10 mouse cellular contexts compared by ENCODE assay signal in genomic region chr4:105914996-105915395, GRCm38 (mm10).
DNase-seq lines count a peak whose midpoint lies in the region; ATAC-seq and TF ChIP-seq lines count a peak whose summit lies in the region.
"Had no signal": no experiment of that assay in that cellular context is flagged by ENCODE, and none has a peak within 500 bp of the region (broad histone marks: within the 10 kb centered on the region; RNA-seq: fewer than 3 reads in every experiment).

No protein-coding gene starts in this region.

- no peak for ATAC-seq in forebrain, embryonic 11.5 days (replicated peaks; ENCODE audit: low FRiP score)
- no peak for ATAC-seq in forebrain, embryonic 13.5 days
- no peak for ATAC-seq in liver, postnatal 0 days
- no peak for ATAC-seq in liver, embryonic 12.5 days
- ATAC-seq in kidney, postnatal 0 days (replicated peaks; ENCODE audit: low FRiP score, low read depth) = no peak
- ATAC-seq in inflammation-experienced regulatory T-cells, adult 6 months = no peak

- no peak overlapping the region for H3K9ac ChIP-seq in forebrain, embryonic 11.5 days (ENCODE audit: low read length)
- H3K9ac ChIP-seq in forebrain, embryonic 13.5 days = no peak overlapping the region
- H3K9ac ChIP-seq in liver, postnatal 0 days (replicated peaks) = no peak overlapping the region
- H3K9ac ChIP-seq in liver, embryonic 12.5 days = no peak overlapping the region
- H3K9ac ChIP-seq in kidney, postnatal 0 days (ENCODE audit: low read depth, low read length) = no peak overlapping the region
- H3K9ac ChIP-seq: liver, embryonic 13.5 days had no signal

- peak; percentile 55 for DNase-seq in forebrain, embryonic 11.5 days (ENCODE audit: low spot score)
- DNase-seq in liver, postnatal 0 days = peak; percentile 28
- DNase-seq in adrenal gland, postnatal 14 days = peak; percentile 55
- DNase-seq in kidney, postnatal 0 days (ENCODE audit: low spot score) = peak; percentile 74
- peak; percentile 60 for DNase-seq in retina, postnatal 1 day
- DNase-seq: liver, embryonic 13.5 days had no signal

- H3K27me3 ChIP-seq in forebrain, embryonic 11.5 days (ENCODE audit: control insufficient read depth, insufficient read depth, low read length) = no peaks in the 10 kb centered on the region
- H3K27me3 ChIP-seq in forebrain, embryonic 13.5 days = no peaks in the 10 kb centered on the region
- H3K27me3 ChIP-seq in liver, postnatal 0 days (ENCODE audit: insufficient read depth, low read length) = no peaks in the 10 kb centered on the region
- H3K27me3 ChIP-seq in liver, embryonic 12.5 days (replicated peaks) = no peaks in the 10 kb centered on the region
- H3K27me3 ChIP-seq in kidney, postnatal 0 days (ENCODE audit: insufficient read depth, low read length) = no peaks in the 10 kb centered on the region
- H3K27me3 ChIP-seq: liver, embryonic 13.5 days had no signal

- TF ChIP-seq EP300 in liver, postnatal 0 days (IDR thresholded peaks at IDR 0.05; ENCODE audit: low read depth) = no peak

- peak; percentile 58 for TF ChIP-seq CTCF in liver, postnatal 0 days (IDR thresholded peaks at IDR 0.05; ENCODE audit: low read depth)
- peak; percentile 69 for TF ChIP-seq CTCF in kidney, postnatal 0 days (IDR thresholded peaks at IDR 0.05; ENCODE audit: low read depth)

- H3K36me3 ChIP-seq in forebrain, embryonic 11.5 days (ENCODE audit: control insufficient read depth, insufficient read depth, low read length) = no peaks in the 10 kb centered on the region
- no peaks in the 10 kb centered on the region for H3K36me3 ChIP-seq in forebrain, embryonic 13.5 days (ENCODE audit: poor library complexity, severe bottlenecking)
- H3K36me3 ChIP-seq in liver, postnatal 0 days (replicated peaks; ENCODE audit: insufficient read depth, low read length) = no peaks in the 10 kb centered on the region
- no peaks in the 10 kb centered on the region for H3K36me3 ChIP-seq in liver, embryonic 12.5 days
- no peaks in the 10 kb centered on the region for H3K36me3 ChIP-seq in kidney, postnatal 0 days (ENCODE audit: insufficient read depth, low read length)
- H3K36me3 ChIP-seq: G1E; liver, embryonic 13.5 days had no signal

- no peak overlapping the region for H3K27ac ChIP-seq in forebrain, embryonic 11.5 days (ENCODE audit: low read depth, low read length)
- H3K27ac ChIP-seq in forebrain, embryonic 13.5 days = no peak overlapping the region
- H3K27ac ChIP-seq in liver, postnatal 0 days (ENCODE audit: low read depth) = no peak overlapping the region
- H3K27ac ChIP-seq in liver, embryonic 12.5 days = no peak overlapping the region
- no peak overlapping the region for H3K27ac ChIP-seq in kidney, postnatal 0 days
- H3K27ac ChIP-seq: liver, embryonic 13.5 days had no signal

- no peak overlapping the region for H3K4me2 ChIP-seq in forebrain, embryonic 11.5 days (ENCODE audit: low read depth, low read length, severe bottlenecking)
- H3K4me2 ChIP-seq in forebrain, embryonic 13.5 days = no peak overlapping the region
- no peak overlapping the region for H3K4me2 ChIP-seq in liver, postnatal 0 days (ENCODE audit: low read depth, low read length)
- H3K4me2 ChIP-seq in liver, embryonic 12.5 days = no peak overlapping the region
- no peak overlapping the region for H3K4me2 ChIP-seq in kidney, postnatal 0 days (ENCODE audit: low read length)
- H3K4me2 ChIP-seq: liver, embryonic 13.5 days had no signal

- H3K4me3 ChIP-seq in forebrain, embryonic 11.5 days (ENCODE audit: low read depth, low read length) = no peak overlapping the region
- no peak overlapping the region for H3K4me3 ChIP-seq in forebrain, embryonic 13.5 days
- H3K4me3 ChIP-seq in liver, postnatal 0 days (ENCODE audit: low read depth, low read length) = no peak overlapping the region
- H3K4me3 ChIP-seq in liver, embryonic 12.5 days = no peak overlapping the region
- H3K4me3 ChIP-seq in kidney, postnatal 0 days (replicated peaks; ENCODE audit: low read depth, low read length) = no peak overlapping the region
- H3K4me3 ChIP-seq: liver, embryonic 13.5 days had no signal

- 37% methylated on average over 6 of the region's 6 CpGs for WGBS in forebrain, embryonic 11.5 days
- 39% methylated on average over 6 of the region's 6 CpGs for whole genome bisulfite sequencing in forebrain, embryonic 13.5 days
- 36% methylated on average over 6 of the region's 6 CpGs for WGBS in liver, postnatal 0 days (ENCODE audit: insufficient replicate concordance)
- 33% methylated on average over 6 of the region's 6 CpGs for WGBS in liver, embryonic 12.5 days (ENCODE audit: insufficient replicate concordance)
- WGBS in kidney, postnatal 0 days = 48% methylated on average over 6 of the region's 6 CpGs

- H3K4me1 ChIP-seq in forebrain, embryonic 11.5 days (replicated peaks; ENCODE audit: control insufficient read depth, insufficient read depth, low read length) = no peaks in the 10 kb centered on the region
- H3K4me1 ChIP-seq in forebrain, embryonic 13.5 days = no peaks in the 10 kb centered on the region
- no peaks in the 10 kb centered on the region for H3K4me1 ChIP-seq in liver, postnatal 0 days (ENCODE audit: insufficient read depth)
- no peaks in the 10 kb centered on the region for H3K4me1 ChIP-seq in liver, embryonic 12.5 days
- no peaks in the 10 kb centered on the region for H3K4me1 ChIP-seq in kidney, postnatal 0 days (replicated peaks; ENCODE audit: insufficient read depth, low read length)
- H3K4me1 ChIP-seq: liver, embryonic 13.5 days had no signal

- no peaks in the 10 kb centered on the region for H3K9me3 ChIP-seq in forebrain, embryonic 11.5 days (ENCODE audit: control insufficient read depth, low read length)
- H3K9me3 ChIP-seq in forebrain, embryonic 13.5 days (replicated peaks) = no peaks in the 10 kb centered on the region
- no peaks in the 10 kb centered on the region for H3K9me3 ChIP-seq in liver, postnatal 0 days (ENCODE audit: low read length)
- no peaks in the 10 kb centered on the region for H3K9me3 ChIP-seq in liver, embryonic 12.5 days (replicated peaks)
- no peaks in the 10 kb centered on the region for H3K9me3 ChIP-seq in kidney, postnatal 0 days (replicated peaks; ENCODE audit: low read length)
- H3K9me3 ChIP-seq: liver, embryonic 13.5 days had no signal
